In genomic region chr6:54927946-54928345, GRCm38 (mm10) we compare ENCODE assay signal across 11 mouse cellular contexts.
"Had no signal": no experiment of that assay in that cellular context is flagged by ENCODE, and none has a peak within 500 bp of the region (broad histone marks: within the 10 kb centered on the region; RNA-seq: fewer than 3 reads in every experiment).

No protein-coding gene starts in this region.

- DNase-seq: gastrocnemius, adult 2 months; gastrocnemius, postnatal 10 days; gastrocnemius, postnatal 25 days; heart, postnatal 4 days; kidney, adult 18-20 months; kidney, adult 8-10 months; kidney, postnatal 10 days; kidney, postnatal 25 days; kidney, postnatal 4 days; liver; liver, embryonic 13.5 days had no signal
